Mouse (Mus musculus): ENCODE measurements around the gene Fam192a. TPM values are rescaled to one million over a fixed set of nuclear protein-coding genes. Genes with fewer than 3 reads are reported as not detected.

Fam192a gene
- total RNA-seq, 1 experiment = 35.9 TPM

GRCm38 (mm10) chr8:94549998-94550397 is 51.8 kb downstream of the Fam192a start:
- no peaks in the 10 kb centered on the region for H3K36me3 ChIP-seq (ENCODE audit: control insufficient read depth, insufficient read depth, low read length, poor library complexity, severe bottlenecking)
- H3K9ac ChIP-seq (ENCODE audit: insufficient read depth, low read depth, low read length, poor library complexity, severe bottlenecking) = no peak overlapping the region
- TF ChIP-seq ZNF384 (IDR thresholded peaks at IDR 0.05; ENCODE audit: low read depth, low read length) (no peak), MAFK (IDR thresholded peaks at IDR 0.05; ENCODE audit: insufficient read depth, low read depth, low read length) (no peak), HCFC1 (IDR thresholded peaks at IDR 0.05; ENCODE audit: borderline replicate concordance, insufficient read depth, low read length) (no peak), ZC3H11A (IDR thresholded peaks at IDR 0.05; ENCODE audit: borderline replicate concordance, low read depth, low read length) (no peak), CHD2 (IDR thresholded peaks at IDR 0.05; ENCODE audit: low read depth, low read length) (no peak)
- no peak overlapping the region for H3K27ac ChIP-seq (ENCODE audit: insufficient read depth, low read depth, low read length, poor library complexity, severe bottlenecking)
- no peak overlapping the region for H3K4me3 ChIP-seq (ENCODE audit: insufficient read depth in 1 of 2, low read depth in 1 of 2, low read length in 2 of 2, poor library complexity in 1 of 2, severe bottlenecking in 1 of 2)
- no peaks in the 10 kb centered on the region for H3K4me1 ChIP-seq (ENCODE audit: control insufficient read depth in 2 of 2, insufficient read depth in 2 of 2, low read length in 2 of 2, poor library complexity in 1 of 2)
- in situ Hi-C loops (cut with MboI; ENCODE audit: low sequenced_read_pairs in 2 of 2, unreplicated experiment in 2 of 2) = no loop called here
- no peaks in the 10 kb centered on the region for H3K9me3 ChIP-seq (ENCODE audit: control insufficient read depth, insufficient read depth, low read depth, low read length)
- DNase-seq (ENCODE audit: low read depth, low spot score) = no peak

- H3K9ac ChIP-seq (ENCODE audit: insufficient read depth, low read depth, low read length, poor library complexity, severe bottlenecking) = no peak overlapping the region
- DNase-seq (ENCODE audit: low read depth, low spot score) = no peak
- H3K9me3 ChIP-seq (ENCODE audit: control insufficient read depth, insufficient read depth, low read depth, low read length) = no peaks in the 10 kb centered on the region
- H3K4me3 ChIP-seq (ENCODE audit: insufficient read depth in 1 of 2, low read depth in 1 of 2, low read length in 2 of 2, poor library complexity in 1 of 2, severe bottlenecking in 1 of 2) = no peak overlapping the region
- no peaks in the 10 kb centered on the region for H3K36me3 ChIP-seq (ENCODE audit: control insufficient read depth, insufficient read depth, low read length, poor library complexity, severe bottlenecking)
- no peaks in the 10 kb centered on the region for H3K4me1 ChIP-seq (ENCODE audit: control insufficient read depth in 2 of 2, insufficient read depth in 2 of 2, low read length in 2 of 2, poor library complexity in 1 of 2)
- no peak overlapping the region for H3K27ac ChIP-seq (ENCODE audit: insufficient read depth, low read depth, low read length, poor library complexity, severe bottlenecking)
- in situ Hi-C loops (cut with MboI; ENCODE audit: low sequenced_read_pairs in 2 of 2, unreplicated experiment in 2 of 2) = no loop called here
- TF ChIP-seq HCFC1 (IDR thresholded peaks at IDR 0.05; ENCODE audit: borderline replicate concordance, insufficient read depth, low read length) = no peak
- TF ChIP-seq ZNF384 (IDR thresholded peaks at IDR 0.05; ENCODE audit: low read depth, low read length) = no peak
- no peak for TF ChIP-seq CHD2 (IDR thresholded peaks at IDR 0.05; ENCODE audit: low read depth, low read length)
- TF ChIP-seq MAFK (IDR thresholded peaks at IDR 0.05; ENCODE audit: insufficient read depth, low read depth, low read length) = no peak
- no peak for TF ChIP-seq ZC3H11A (IDR thresholded peaks at IDR 0.05; ENCODE audit: borderline replicate concordance, low read depth, low read length)
Measured at GRCm38 (mm10) chr8:94549482-94549881, 52.3 kb downstream of the Fam192a start.

- in situ Hi-C loops (cut with MboI; ENCODE audit: low sequenced_read_pairs in 2 of 2, unreplicated experiment in 2 of 2) = no loop called here
- no peak overlapping the region for H3K9ac ChIP-seq (ENCODE audit: insufficient read depth, low read depth, low read length, poor library complexity, severe bottlenecking)
- no peak for DNase-seq (ENCODE audit: low read depth, low spot score)
- H3K27ac ChIP-seq (ENCODE audit: insufficient read depth, low read depth, low read length, poor library complexity, severe bottlenecking) = no peak overlapping the region
- no peaks in the 10 kb centered on the region for H3K9me3 ChIP-seq (ENCODE audit: control insufficient read depth, insufficient read depth, low read depth, low read length)
- TF ChIP-seq ZC3H11A (IDR thresholded peaks at IDR 0.05; ENCODE audit: borderline replicate concordance, low read depth, low read length) = no peak
- TF ChIP-seq ZNF384 (IDR thresholded peaks at IDR 0.05; ENCODE audit: low read depth, low read length) = no peak
- no peak for TF ChIP-seq HCFC1 (IDR thresholded peaks at IDR 0.05; ENCODE audit: borderline replicate concordance, insufficient read depth, low read length)
- no peak for TF ChIP-seq CHD2 (IDR thresholded peaks at IDR 0.05; ENCODE audit: low read depth, low read length)
- TF ChIP-seq MAFK (IDR thresholded peaks at IDR 0.05; ENCODE audit: insufficient read depth, low read depth, low read length) = no peak
- H3K4me1 ChIP-seq (ENCODE audit: control insufficient read depth in 2 of 2, insufficient read depth in 2 of 2, low read length in 2 of 2, poor library complexity in 1 of 2) = peaks cover 0 to 4% of the 10 kb centered on the region in 2 experiments; a peak in 2 of 4 replicates
- H3K36me3 ChIP-seq (ENCODE audit: control insufficient read depth, insufficient read depth, low read length, poor library complexity, severe bottlenecking) = no peaks in the 10 kb centered on the region
- H3K4me3 ChIP-seq (ENCODE audit: insufficient read depth in 1 of 2, low read depth in 1 of 2, low read length in 2 of 2, poor library complexity in 1 of 2, severe bottlenecking in 1 of 2) = no peak overlapping the region
Measured at GRCm38 (mm10) chr8:94549041-94549440, 52.8 kb downstream of the Fam192a start.

DNA sequence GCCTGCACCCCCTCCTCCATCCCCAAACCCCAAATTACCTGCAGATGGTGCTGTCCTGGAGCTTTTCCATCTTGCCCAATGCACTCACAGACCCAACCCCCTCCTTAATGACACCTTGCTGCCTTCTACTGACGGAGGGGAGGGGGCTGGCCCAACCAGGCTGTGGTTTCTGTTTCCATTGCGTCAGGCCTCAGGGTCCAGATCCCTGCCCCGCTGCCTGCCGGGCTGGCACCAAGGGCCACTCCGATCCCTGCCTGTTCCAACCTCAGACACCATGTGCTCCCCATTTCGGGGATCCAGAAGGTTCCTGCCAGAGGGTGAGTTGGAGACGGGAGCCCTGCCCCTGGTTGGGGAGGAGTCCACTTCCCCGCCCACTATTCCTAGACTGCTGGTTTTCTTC is 57.8 kb downstream of the Fam192a start:
- no peak overlapping the region for H3K4me3 ChIP-seq (ENCODE audit: insufficient read depth in 1 of 2, low read depth in 1 of 2, low read length in 2 of 2, poor library complexity in 1 of 2, severe bottlenecking in 1 of 2)
- no peak for DNase-seq (ENCODE audit: low read depth, low spot score)
- peaks cover 0 to 6% of the 10 kb centered on the region in 2 experiments; a peak in 2 of 4 replicates for H3K4me1 ChIP-seq (ENCODE audit: control insufficient read depth in 2 of 2, insufficient read depth in 2 of 2, low read length in 2 of 2, poor library complexity in 1 of 2)
- in situ Hi-C loops (cut with MboI; ENCODE audit: low sequenced_read_pairs in 2 of 2, unreplicated experiment in 2 of 2) = no loop called here
- H3K9me3 ChIP-seq (ENCODE audit: control insufficient read depth, insufficient read depth, low read depth, low read length) = no peaks in the 10 kb centered on the region
- no peak for TF ChIP-seq ZNF384 (IDR thresholded peaks at IDR 0.05; ENCODE audit: low read depth, low read length)
- TF ChIP-seq CHD2 (IDR thresholded peaks at IDR 0.05; ENCODE audit: low read depth, low read length) = no peak
- TF ChIP-seq ZC3H11A (IDR thresholded peaks at IDR 0.05; ENCODE audit: borderline replicate concordance, low read depth, low read length) = no peak
- TF ChIP-seq HCFC1 (IDR thresholded peaks at IDR 0.05; ENCODE audit: borderline replicate concordance, insufficient read depth, low read length) = no peak
- TF ChIP-seq MAFK (IDR thresholded peaks at IDR 0.05; ENCODE audit: insufficient read depth, low read depth, low read length) = no peak
- H3K9ac ChIP-seq (ENCODE audit: insufficient read depth, low read depth, low read length, poor library complexity, severe bottlenecking) = no peak overlapping the region
- H3K27ac ChIP-seq (ENCODE audit: insufficient read depth, low read depth, low read length, poor library complexity, severe bottlenecking) = no peak overlapping the region
- no peaks in the 10 kb centered on the region for H3K36me3 ChIP-seq (ENCODE audit: control insufficient read depth, insufficient read depth, low read length, poor library complexity, severe bottlenecking)

All from ES-E14 (cell line).